7 mouse cellular contexts compared by ENCODE assay signal in the genomic region with DNA sequence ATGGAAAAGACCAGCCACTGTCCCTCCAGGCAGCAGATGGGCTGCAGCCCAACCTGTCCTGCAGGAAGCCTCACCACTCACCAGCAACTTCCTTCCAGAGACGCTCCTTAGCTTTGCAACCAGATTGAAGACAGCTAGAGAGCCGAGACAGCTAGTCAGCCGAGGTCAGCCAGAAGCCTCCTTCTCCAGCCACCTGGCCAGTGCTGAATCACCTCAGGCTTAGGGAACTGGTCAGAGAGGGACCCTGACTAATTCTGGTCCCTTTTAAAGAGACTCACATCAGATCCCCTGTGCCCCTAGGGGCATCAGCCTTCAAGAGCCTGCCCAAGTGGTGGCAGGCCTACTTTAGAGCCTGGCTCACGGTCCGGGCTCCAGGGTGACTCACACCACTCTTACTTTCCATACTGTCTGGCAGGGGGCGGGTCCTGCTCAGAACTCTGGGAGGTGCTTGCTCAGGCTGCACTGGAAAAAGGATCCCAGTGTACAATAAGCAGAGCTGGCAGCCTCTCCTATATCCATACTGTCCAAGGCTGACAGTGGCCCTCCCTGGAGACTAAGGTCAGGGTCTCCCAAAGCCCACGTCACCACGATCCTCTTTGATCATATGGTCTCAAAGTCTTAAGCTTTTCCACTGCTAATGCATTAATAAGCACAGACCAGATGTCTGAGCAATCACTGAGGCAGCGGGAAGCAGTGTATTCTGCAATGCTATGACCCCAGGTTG. TPM values are rescaled to one million over a fixed set of nuclear protein-coding genes. Genes with fewer than 3 reads are reported as not detected.
DNase-seq lines count a peak whose midpoint lies in the region; ATAC-seq and TF ChIP-seq lines count a peak whose summit lies in the region.

No protein-coding gene starts in this region.

- no peaks in the 10 kb centered on the region for H3K27me3 ChIP-seq in liver, embryonic 16.5 days (ENCODE audit: control insufficient read depth, insufficient read depth, low read depth, low read length)

- TF ChIP-seq POLR2A in lung, adult 2 months (IDR thresholded peaks at IDR 0.05; ENCODE audit: borderline replicate concordance, extremely low read depth, low read depth, low read length), result no peak

- peak overlapping the region; percentile 3; the same call in 1 of the 2 replicates for H3K9ac ChIP-seq in liver, embryonic 16.5 days (ENCODE audit: low read depth, low read length)

- peaks cover 4% of the 10 kb centered on the region for H3K36me3 ChIP-seq in liver, embryonic 16.5 days (ENCODE audit: control insufficient read depth, insufficient read depth)

- no peaks in the 10 kb centered on the region for H3K9me3 ChIP-seq in liver, embryonic 16.5 days (replicated peaks; ENCODE audit: control insufficient read depth, low read length)

- DNase-seq in lung, adult 2 months, result peak; percentile 57
- DNase-seq in lung, postnatal 25 days (ENCODE audit: low spot score), result no peak
- DNase-seq in adipocyte (ENCODE audit: low spot score), result peak; percentile 53
- no peak for DNase-seq in frontal cortex, adult 2 months (ENCODE audit: extremely low spot score in 1 of 2, low spot score in 1 of 2)
- no peak for DNase-seq in embryo, embryonic 11 days

- peak overlapping the region; percentile 50 for H3K27ac ChIP-seq in liver, embryonic 16.5 days (ENCODE audit: low read length)

- WGBS in lung, adult 2 months, result 16% methylated on average over 9 of the region's 9 CpGs
- 44% methylated on average over 9 of the region's 9 CpGs for WGBS in liver, embryonic 16.5 days (ENCODE audit: insufficient replicate concordance)

- TF ChIP-seq CTCF in lung, adult 2 months (IDR thresholded peaks at IDR 0.05; ENCODE audit: insufficient read depth, low read length), result no peak

- peaks cover 77% of the 10 kb centered on the region for H3K4me1 ChIP-seq in lung, adult 2 months (ENCODE audit: control insufficient read depth, insufficient read depth, low read length)
- H3K4me1 ChIP-seq in liver, embryonic 16.5 days (ENCODE audit: control insufficient read depth, low read depth, low read length), result peaks cover 94% of the 10 kb centered on the region

- ATAC-seq in granulocyte monocyte progenitor cell, adult 5-6 weeks (replicated peaks; ENCODE audit: poor library complexity, severe bottlenecking), result peak; percentile 10; the same call in 1 of the 2 replicates
- ATAC-seq in liver, embryonic 16.5 days (ENCODE audit: low read depth), result peak; percentile 17; the same call in 1 of the 2 replicates

- H3K4me2 ChIP-seq in liver, embryonic 16.5 days (ENCODE audit: low read depth, low read length), result peak overlapping the region; percentile 4

- H3K4me3 ChIP-seq in lung, adult 2 months (replicated peaks; ENCODE audit: extremely low read depth, low read depth, low read length), result no peak overlapping the region
- H3K4me3 ChIP-seq in liver, embryonic 16.5 days (ENCODE audit: low read depth, low read length), result no peak overlapping the region; the same call in 1 of the 2 replicates

RNA-seq across cellular contexts. Expression of gene Myh9, which starts 5.9 kb away (rescaled TPM):
- polyA plus RNA-seq in lung, adult 2 months (2012; rRNA removed), result 133 and 162 TPM in 2 replicates
- total RNA-seq in granulocyte monocyte progenitor cell, adult 5-6 weeks (2014; fragmentation: Nextera tagmentation), result 199 and 315 TPM in 2 replicates
- total RNA-seq in granulocyte monocyte progenitor cell, adult 5-6 weeks (2017), result 285 and 305 TPM in 2 replicates
- polyA plus RNA-seq in liver, embryonic 16.5 days (2015; fragmentation: Nextera tagmentation; extraction: Ambion mirVana), result 19.7 and 21.9 TPM in 2 replicates
- polyA plus RNA-seq in frontal cortex, adult 2 months (2012; rRNA removed), result 34.4 and 38.7 TPM in 2 replicates

Comparison
In these comparisons a context has a peak if more than half of its experiments do, and no peak if none do; other contexts are left out.
1. DNase-seq: peak in lung, adult 2 months (single experiment) and adipocyte (single experiment); none in lung, postnatal 25 days (single experiment), frontal cortex, adult 2 months (0 of 2) and embryo, embryonic 11 days (single experiment).